Mouse (Mus musculus): ENCODE measurements around the gene Hoxb3.

DNA sequence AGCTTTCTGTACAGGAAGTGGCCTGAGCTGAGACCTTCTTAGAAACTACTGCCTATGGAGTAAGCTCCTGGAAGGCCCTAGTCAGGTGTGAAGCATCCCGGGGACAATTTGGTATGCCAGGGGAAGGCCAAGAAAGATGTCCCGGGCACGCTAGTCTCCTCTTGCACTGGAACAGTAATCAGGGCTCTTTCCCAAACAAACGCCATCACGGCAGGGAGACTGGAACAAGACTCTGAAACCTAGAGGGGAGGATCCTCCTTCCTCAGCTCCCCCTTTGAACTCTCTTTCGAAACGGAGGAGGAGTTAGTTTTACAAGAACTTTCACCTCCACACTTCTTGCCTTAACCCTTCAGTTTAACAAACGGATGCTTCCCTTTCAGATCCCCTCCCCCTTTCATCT, 9.0 kb downstream of the Hoxb3 start:
- no peak for TF ChIP-seq POLR2A (IDR thresholded peaks at IDR 0.05; ENCODE audit: extremely low read depth, insufficient read depth, low read length)
- TF ChIP-seq CTCF (IDR thresholded peaks at IDR 0.05; ENCODE audit: extremely low read depth, insufficient read depth, low read length): no peak
